Mouse (Mus musculus): ENCODE measurements around the gene Mllt10.

Gene Mllt10

DNA sequence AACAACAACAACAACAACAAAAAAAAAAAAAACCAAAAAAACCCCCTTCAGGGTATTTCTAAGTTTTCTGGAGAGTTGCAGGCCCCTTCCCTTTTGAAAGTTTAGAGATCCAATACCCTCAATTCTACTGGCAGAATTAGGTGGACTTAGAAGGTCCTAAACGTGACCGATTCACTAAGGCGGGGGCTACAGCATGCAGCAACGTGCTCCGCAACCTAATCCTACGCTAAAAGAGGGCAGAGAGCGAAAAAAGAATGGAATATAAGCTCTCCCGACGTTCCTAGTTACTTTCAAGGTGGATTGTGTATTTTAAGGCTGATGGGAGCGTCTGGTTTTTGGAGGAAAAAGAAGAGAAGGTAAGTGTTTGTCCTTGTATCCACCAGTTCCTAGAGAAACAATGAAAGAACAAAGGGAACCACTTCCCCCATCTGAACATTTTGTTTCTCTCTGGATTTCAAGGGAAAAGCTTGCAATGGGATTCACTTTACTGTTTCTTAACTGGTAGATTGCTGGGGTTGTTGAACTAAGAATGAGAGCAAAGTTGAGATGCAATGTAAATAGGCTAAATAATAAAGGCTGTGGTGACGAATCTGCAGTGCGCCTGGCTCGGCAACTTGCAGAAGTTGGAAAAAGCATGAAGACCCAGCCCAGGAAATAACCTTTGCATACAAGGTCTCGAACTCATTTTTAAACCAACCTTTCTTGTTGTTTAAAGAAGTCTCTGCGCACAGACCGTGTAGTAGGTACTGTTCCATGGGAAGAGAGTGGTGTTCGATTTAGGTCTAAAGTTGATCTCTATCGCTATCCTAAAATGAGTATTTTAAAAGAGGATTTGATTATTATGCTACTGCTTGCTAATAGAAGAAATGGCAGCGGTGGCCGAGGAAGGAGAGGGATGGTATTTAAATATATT is at the start of gene Mllt10:
Mllt10 (plus strand) TSS at position 222 of the 913 bp plus-strand sequence.
- no peak for DNase-seq (ENCODE audit: low spot score in 2 of 2)

DNA sequence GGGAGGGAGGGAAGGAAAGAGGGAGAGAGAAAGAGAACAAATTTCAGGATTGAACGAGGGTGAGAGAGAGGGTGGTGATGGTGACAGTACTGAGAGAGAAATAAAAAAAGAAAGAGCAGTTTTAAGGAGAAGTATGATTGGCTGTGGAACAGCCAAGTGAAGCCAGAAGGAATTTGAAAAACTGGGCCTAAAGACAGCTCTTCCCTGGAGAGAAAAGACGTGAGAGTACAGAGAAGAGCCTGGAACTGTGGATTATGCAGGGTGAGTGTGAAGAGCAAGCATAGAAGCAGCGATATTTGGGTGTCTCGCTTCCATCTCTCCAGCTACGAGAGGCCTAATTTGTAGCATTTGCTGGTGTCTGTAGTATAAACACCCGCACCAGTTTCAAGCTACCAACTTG is 43.8 kb upstream of the Mllt10 start:
- DNase-seq (ENCODE audit: low spot score in 2 of 2): no peak

DNA sequence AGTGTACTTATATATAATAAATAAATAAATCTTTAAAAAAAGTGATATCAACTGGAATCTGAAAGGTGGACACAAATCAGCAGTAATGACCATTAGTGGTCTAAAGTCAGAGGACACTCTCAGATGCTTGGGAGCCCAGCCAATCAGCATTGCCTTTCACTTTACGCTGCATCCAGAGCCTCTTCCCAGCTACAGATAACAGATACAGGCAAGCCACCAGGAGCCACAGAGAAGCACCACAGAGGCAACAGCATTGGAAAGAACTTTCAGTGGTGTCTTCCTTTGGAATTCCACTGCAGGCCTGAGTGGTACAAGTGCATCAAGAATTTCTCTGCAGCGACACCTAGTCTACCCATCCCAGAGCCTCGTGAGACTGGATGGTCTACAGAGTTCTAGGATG is 42.2 kb upstream of the Mllt10 start:
- DNase-seq (ENCODE audit: low spot score in 2 of 2): no peak

DNA sequence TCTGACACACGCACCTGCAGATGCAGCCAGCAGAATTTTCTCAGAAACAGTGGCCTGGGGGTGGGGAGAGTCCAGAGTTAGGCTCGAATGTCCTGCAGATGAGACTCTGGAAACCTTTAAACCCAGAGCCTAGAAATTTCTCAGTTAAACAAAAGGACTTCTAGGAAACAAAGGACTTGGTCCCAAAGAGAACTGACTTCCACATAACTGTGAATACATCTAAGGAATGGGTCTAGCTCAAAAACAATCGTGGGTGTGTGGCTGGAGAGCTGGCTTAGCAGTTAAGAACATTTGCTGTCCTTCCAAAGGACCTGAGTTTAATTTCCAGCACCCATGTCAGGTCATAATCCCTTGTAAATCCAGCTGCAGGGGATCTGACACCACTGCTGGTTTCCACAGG is 39.5 kb upstream of the Mllt10 start:
- no peak for DNase-seq (ENCODE audit: low spot score in 2 of 2)

DNA sequence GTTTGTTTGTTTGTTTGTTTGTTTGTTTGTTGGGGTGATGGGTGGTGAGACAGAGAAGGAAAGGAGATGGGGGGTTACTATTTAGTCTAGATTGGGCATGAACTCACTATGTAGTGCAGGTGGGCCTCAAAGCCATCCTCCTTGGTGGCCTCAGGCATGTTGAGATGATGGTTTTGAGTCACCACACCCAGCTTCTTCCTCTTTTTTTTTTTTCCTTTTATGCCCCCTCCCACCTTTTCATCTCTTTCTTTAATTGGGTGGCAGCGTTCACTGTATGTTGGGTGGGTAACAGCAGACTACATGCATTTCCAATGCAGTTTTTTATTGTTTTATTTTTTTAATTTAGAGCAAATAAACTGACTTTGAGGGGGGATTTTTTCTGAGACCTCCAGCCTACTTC is 38.4 kb upstream of the Mllt10 start:
- DNase-seq (ENCODE audit: low spot score in 2 of 2): no peak

DNA sequence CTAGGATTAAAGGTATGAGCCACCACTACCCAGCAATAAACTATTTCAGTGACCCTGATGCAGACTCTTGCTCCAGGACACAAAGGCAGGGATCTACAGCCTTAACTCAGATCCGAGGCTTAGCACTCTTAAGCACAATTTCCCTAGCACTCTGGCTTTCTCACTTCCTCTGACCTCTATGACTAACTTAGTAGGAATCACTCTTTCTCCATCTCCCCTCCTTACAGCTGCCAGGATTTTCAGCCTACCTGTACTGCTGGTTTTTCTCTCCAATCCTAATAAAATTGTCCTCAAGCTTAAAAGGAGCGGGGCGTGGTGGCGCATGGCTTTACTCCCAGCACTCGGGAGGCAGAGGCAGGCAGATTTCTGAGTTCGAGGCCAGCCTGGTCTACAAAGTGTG is 37.7 kb upstream of the Mllt10 start:
- DNase-seq (ENCODE audit: low spot score in 2 of 2): no peak

DNA sequence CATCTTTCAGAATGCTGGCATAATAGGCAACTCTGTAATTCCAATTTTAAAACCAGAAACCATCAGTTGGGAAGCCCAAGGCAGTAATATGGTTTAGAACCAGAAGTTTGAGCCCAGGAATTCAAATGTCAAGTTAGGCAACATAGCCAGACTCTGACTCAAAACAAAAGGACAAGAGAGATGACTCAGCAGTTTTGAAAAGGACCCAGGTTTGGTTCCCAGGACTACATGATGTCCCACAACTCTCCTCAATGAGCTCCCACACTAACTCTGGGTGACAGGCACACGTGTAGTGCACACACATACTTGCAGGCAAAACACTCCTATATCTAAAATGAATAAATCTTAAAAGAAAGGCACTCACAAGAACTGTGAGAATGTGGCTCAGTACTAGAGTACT is 35.9 kb upstream of the Mllt10 start:
- DNase-seq (ENCODE audit: low spot score in 2 of 2): no peak

DNA sequence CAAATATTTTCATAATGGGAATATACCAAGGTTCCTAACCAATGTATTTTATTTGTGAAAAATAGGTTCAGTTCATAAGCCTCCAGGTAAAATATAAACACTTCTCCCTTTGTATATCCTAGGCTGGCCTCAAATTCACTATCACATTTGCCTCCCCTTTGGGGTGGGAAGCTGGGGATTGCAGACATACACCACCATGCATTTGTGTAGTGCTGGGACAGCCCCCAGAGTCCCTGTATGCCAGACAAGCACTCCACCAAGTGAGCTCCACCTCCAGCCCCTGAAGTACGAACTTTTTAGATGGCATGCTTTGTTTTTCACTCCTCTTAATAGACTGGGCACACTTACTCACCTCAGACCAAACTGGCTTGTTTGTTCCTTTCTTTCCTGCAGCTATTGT is 32.2 kb upstream of the Mllt10 start:
- no peak for DNase-seq (ENCODE audit: low spot score in 2 of 2)

DNA sequence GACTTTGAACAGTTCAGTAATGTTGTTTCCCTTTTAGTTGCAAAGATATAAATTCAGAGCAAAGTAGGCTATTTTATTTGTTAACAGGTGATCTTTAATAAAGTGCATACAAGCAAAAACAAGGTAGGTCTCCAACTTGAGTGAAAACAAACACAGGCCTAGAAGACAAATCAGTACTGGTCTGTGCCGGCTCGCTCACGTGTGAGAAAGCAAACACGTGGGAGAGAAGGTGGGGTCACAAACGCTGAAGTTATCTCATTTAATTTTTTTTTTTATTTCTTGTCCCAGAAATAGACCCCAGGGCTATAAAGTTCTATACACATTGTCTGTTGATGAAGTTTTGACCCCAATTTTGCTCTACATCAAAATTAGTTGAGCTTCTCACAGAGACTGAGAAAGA is 29.9 kb upstream of the Mllt10 start:
- DNase-seq (ENCODE audit: low spot score in 2 of 2): no peak

DNA sequence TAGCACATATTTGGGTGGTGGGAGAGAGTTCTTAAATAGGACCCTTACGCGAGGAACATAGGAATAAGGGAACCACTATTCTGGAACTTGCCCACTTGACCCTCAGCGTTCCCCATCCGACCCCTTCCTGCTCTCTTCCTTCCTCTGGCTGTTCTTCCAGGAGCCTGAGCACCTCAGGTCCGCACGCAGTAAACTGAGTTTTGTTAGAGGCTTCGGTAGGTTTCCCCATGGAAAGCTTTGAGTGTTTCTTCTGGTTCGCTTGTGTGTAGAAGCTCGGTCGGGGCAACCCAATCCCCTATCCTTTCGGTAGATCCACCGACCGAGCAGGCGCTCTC is 29.3 kb upstream of the Mllt10 start:
- no peak for DNase-seq (ENCODE audit: low spot score in 2 of 2)

DNA sequence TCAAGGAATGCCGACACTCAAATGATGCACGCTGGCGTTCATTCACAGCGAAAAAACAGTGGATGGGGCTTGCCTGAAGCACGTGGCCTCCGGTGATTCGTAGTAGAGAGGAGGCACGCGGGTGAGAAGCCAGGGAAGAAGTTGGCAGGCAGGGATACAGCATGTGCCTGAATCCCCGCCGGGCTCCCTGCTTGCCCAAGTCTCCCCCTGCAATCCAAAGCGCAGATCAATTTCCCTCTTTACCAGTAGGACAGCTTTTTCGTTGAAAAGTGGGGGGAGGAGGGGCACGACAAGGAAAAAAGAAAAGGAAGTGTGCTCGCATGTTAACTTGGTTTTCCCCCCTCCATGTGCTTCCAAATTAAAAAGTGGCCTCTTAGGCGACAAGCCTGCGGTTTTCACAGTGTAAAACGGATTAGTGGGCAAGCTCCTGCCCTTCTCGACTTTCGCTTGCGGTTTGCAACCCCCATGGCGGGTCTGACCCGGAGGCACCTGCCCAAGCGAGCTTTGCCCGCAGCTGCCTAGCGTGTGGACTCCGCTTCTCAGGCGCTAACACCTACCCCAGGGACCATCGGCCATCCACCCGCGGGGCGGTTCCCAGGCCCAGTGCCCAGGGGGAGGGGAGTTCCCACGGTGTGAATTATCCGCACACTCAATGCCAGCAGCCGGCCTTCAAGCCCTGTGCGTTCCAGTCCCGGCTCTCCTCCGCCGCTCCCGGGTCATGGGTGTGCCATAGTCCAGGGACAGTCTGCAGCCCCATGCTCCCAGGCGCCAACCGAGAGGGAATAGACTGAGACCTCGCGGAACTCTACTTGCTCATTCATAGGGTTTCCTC is 28.7 kb upstream of the Mllt10 start:
- no peak for DNase-seq (ENCODE audit: low spot score in 2 of 2)

DNA sequence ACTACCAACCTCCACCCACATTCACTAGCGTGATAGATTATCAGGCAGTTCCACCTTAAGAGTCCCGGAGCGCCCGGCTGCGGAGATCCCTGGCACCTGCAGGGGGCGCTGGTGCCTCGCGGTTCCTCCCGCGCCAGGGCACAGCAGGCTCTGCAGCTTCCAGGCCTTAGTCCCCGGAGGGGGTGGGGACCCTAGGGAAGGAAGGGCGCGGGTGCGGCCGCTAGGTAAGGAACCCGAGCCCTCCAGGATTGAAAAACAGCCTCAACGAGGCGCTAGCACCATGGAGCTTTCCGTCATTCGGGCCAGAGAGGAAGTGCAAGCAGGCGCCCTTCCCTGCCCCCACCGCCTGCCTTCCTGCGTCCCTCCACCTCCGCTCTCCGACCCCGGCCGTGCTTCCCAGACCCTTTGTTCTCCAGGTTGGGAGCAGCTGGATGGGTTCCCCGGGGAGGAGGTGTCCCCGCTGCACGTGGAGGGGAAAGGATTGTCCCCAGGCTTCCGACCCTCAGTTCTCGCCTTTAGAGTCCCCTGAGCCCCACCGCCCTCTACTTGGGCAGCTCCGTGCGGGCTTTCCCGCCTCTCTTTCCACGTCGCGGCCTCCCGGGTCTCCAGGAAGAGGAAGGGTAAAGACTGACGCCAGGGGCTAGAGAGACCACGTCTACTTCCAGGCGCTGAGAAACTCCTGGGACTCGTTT is 27.4 kb upstream of the Mllt10 start:
- DNase-seq (ENCODE audit: low spot score in 2 of 2): peak; percentile 89 to 97

DNA sequence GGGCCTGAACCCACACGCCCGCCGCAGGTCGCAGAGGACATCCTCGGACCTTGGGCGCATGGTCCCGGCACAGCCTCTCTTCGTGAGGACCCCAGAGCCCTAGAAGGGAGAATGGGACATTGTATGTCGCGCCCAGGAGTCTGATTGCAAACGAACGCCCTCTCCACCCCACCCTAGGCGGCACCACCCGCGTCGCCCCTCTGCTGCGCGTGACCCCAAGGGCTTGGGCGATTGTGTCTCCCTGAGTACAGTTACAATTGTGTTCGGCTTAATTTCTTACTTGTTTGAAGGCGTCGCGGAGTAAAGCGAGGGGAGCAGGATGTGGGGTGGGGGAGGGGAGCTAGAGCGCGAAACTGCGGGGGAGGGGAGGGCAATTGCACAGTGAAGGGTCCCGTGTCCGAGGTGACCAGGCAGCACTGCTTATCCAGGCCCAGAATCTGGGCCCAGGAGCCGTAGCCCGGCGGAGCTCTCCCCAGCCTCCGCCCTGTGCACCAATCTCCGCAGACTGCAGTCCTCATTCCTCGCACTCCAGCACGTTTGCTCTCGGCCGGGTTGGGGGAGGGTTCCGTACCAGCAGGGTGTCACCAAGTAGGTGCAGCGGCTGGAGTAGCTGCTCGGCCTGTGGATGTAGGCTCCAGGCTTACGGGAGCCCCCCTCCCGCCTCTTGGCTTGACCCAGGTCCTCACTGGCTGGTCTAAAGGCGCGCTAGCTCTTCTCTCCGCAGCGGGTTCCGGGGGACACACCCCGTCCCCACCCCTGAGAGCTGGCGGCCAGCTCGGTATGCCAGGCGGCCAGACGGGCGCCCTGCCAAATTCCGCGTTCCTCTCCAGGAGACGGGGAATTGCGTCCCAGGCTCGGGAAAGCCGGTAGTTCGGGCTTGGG is 26.7 kb upstream of the Mllt10 start:
- peak; percentile 75 to 90 for DNase-seq (ENCODE audit: low spot score in 2 of 2)

DNA sequence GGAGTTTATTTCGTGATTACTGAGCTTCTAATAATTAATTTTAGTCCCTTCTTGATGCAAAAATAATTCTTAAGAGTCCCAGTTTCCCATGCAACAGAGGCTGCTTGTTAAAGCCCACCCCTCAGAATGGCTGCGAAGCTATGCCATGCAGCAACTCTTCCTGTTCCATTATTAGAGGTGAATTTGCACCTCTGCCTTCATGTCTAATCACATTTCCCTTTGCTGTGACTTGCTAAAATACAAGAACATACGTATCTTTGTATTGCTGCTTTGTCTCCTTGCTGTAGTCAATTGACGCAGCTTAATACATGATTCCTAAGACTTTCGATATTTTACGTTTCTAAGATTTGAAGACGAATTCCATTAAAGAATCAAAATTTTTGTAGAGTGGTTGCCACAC is 25.4 kb upstream of the Mllt10 start:
- DNase-seq (ENCODE audit: low spot score in 2 of 2): no peak

DNA sequence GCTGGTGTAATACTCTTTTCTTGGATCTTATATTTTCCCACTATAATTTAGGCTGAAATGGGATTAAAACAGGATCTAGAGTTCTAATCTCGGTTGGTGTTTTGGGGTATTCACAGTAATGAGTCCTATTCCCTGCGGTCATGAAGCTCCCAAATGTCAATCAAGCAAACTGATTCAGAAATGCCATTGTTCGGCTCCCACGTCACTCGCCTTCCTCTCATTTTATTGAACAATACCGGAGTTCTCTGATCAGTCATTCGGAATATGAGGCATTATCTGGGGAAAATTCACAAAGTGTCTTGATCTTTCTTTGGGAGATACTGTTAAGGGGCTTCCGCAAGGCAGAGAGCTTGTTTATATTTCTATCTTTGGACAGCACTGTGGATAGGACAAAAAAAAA is 24.5 kb upstream of the Mllt10 start:
- no peak for DNase-seq (ENCODE audit: low spot score in 2 of 2)

DNA sequence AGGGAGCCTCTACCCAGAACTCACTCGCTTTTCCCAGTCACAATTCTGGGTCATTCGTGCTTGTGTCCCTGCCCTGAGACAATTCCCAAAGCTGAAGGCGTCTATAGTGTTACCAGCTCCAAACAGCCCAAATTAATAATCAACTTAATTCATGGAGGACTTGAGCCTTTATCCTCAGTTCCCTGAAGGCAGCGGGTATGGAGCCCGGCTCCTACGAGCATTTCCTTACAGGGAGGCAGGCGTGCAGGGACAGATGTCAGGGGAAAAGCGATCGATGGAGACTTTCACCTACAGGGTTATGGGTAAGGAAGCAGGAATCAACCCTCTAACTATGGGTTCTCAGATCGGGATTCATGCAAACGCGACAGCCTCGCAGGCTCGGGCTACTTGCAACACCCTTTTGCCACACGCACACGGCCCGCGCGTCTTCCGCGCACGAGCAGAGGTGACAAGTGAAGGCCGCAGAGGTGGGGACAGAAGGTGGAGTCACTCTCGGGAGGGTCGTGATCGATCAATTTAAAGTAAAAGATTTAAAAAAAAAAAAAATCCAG is 23.7 kb upstream of the Mllt10 start:
- DNase-seq (ENCODE audit: low spot score in 2 of 2): peak in 1 of 2 experiments; percentile 35

DNA sequence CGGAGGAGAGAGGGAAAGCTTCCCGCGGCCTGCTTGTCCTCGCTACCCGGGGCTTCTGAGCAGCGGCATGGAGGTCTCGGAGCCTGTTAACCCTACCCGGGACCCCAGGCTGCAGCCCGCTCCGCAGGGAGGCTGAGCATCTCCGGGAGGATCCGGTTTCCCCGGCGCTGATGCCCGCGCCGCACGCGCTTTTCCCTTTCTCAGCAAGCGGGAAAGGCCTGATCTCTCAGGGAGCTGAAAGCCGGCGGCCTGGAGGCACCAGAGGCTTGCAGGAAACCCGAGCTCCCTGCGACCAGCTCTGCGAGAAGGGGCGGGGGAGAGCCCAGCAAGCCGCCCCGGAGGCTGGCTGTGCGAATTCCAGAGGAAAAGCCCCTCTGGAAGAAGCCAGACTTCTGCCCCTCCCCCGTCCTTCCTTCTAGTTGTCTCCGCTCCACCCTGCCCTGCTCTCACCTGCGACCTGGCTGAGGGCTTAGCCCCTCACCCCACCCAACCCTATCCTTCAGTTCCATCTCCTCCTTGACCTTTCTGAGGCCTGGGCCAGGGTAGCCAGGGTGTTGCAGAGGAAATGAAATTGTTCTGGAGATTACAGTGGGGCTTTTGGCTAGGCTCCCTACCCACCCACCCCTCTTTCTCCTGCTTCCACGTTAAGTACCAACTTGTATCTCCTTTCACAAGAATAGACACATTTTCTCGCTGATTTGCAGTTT is 23.1 kb upstream of the Mllt10 start:
- DNase-seq (ENCODE audit: low spot score in 2 of 2): peak in 1 of 2 experiments; percentile 52

DNA sequence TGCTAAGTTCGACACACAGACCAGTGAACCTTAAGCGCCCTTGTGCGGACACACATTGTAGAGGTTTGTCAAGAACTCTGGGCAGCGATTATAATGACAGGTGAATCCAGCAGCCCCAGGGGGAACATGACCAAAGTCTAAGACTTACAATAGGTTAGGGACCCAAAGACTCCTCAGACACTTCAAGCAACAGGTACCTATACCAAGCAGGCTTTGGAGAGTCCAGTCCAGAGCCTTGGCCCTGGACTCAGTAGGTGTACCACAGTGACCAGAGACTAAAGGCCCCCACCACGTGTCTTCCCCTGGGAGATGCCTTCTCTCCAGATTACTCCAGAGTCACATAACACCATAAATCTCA is 22.5 kb upstream of the Mllt10 start:
- no peak for DNase-seq (ENCODE audit: low spot score in 2 of 2)

DNA sequence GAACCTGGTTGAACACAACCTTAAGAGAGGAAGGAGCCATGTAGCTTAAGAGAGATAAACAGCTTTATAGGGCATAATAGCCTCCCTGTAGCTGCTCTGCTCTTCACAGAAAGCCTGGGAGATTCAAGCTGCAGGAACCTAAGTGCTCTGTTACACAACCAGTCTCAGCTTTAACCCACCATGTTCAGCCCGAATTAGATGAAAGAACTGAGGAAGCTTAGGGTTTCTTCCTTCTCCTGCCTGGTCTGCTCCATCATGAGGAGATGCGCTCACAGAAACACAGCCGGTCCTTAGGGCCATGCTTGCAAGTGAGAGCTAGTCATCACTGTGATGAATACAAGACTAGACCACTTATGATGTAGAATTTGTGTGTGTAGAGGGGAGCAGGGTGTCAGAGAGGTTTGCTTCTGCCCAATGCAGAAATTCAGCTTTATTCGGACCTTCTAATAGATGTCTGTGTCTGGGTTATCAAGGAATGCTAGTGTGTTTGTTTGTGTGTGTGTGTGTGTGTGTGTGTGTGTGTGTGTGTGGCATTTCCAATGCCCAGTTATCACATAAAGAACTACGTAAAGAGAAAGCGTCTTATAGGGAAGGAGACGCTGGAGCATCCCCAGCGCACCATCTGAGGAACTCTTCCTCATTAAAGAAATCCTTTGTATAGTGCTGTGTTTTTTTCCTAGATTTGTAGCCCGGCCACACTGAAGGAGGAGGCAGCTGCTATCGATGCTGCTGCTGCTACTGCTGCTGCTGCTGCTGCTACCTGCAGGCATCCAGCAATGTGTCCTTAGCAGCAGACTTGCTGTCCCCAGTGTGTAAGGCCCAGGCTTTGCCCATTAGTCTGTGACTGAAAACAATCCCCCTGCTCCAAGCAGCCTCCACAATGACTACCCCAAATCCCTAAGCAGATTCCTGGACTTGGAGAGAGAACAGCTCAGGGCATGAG is 21.6 kb upstream of the Mllt10 start:
- no peak for DNase-seq (ENCODE audit: low spot score in 2 of 2)

Measured in cerebellum, postnatal 4 days (tissue).